Mouse (Mus musculus): ENCODE results near the gene Adcy2.

DNA sequence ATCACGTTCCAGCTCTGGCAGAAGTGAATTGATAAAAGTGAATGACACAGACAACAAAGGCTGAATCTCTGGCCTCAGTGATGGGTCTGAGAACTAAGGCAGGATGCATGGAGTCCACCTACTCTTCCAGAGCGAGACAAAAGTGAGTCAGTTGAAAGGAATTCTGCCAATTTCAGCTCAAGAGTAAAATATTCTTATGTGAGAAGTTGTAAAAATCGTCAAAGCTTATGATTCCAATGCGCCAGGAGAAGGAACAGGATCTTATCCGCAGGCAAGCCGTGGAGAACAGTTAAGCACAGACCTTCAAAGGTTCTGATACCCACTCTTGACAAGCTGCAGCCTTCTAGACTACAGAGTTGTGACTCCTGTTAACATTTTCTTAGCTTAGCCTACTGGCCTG is 396.3 kb downstream of the Adcy2 start:
- TF ChIP-seq CTCF (IDR thresholded peaks at IDR 0.05 in 2 of 3, conservative IDR thresholded peaks at IDR 0.05 in 1 of 3; ENCODE audit: control insufficient read depth in 1 of 3, insufficient read depth in 1 of 3, low read depth in 2 of 3, low read length in 3 of 3, poor library complexity in 1 of 3, severe bottlenecking in 1 of 3) (no peak), RCOR1 (IDR thresholded peaks at IDR 0.05; ENCODE audit: low read depth, low read length) (no peak), POLR2A (IDR thresholded peaks at IDR 0.05; ENCODE audit: control insufficient read depth in 1 of 2, insufficient read depth in 1 of 2, low read depth in 1 of 2, low read length in 2 of 2, poor library complexity in 1 of 2) (no peak)

All from MEL (cell line).